Mouse (Mus musculus) forebrain, embryonic 11.5 days (tissue): ENCODE measurements around the gene Ier5l. TPM values are rescaled to one million over a fixed set of nuclear protein-coding genes. Genes with fewer than 3 reads are reported as not detected.
A peak's percentile ranks its signal among the peaks of the same experiment; 100 is the strongest.

Experiments used
- ATAC-seq: fragments of 200-750 bp; cut with Nextera tagmentation; replicated peaks from 2 replicates; pipeline ENCODE4 v1.8.0; 2017; ENCODE audit warnings: moderate TSS enrichment; ENCODE audit not compliant: low FRiP score
- DNase-seq: peaks from one replicate; pipeline ENCODE4 v3.0.0-alpha.2; 2017; ENCODE audit warnings: low spot score
- H3K27ac ChIP-seq: fragments of 300-500 bp; sonication (generic); 2 replicates; pipeline ENCODE4 v1.5.1; 2014; ENCODE audit warnings: low read depth, low read length
- H3K27me3 ChIP-seq: fragments of 300-500 bp; sonication (generic); 2 replicates; pipeline ENCODE4 v1.6.1; 2014; ENCODE audit warnings: mild to moderate bottlenecking, low read length, mixed read lengths; ENCODE audit not compliant: control insufficient read depth, insufficient read depth
- H3K36me3 ChIP-seq: fragments of 300-500 bp; sonication (generic); 2 replicates; pipeline ENCODE4 v1.6.1; 2014; ENCODE audit warnings: mild to moderate bottlenecking, low read length, moderate library complexity, mixed read lengths; ENCODE audit not compliant: control insufficient read depth, insufficient read depth
- H3K4me1 ChIP-seq: fragments of 300-500 bp; sonication (generic); replicated peaks from 2 replicates; pipeline ENCODE4 v1.6.1; 2014; ENCODE audit warnings: low read length, mixed read lengths; ENCODE audit not compliant: control insufficient read depth, insufficient read depth
- H3K4me2 ChIP-seq: fragments of 300-500 bp; sonication (generic); 2 replicates; pipeline ENCODE4 v1.6.1; 2014; ENCODE audit warnings: low read depth, mild to moderate bottlenecking, low read length, moderate library complexity, mixed read lengths; ENCODE audit not compliant: severe bottlenecking
- H3K4me3 ChIP-seq: fragments of 300-500 bp; sonication (generic); 2 replicates; pipeline ENCODE4 v1.5.1; 2014; ENCODE audit warnings: low read depth, low read length
- H3K9ac ChIP-seq: fragments of 300-500 bp; sonication (generic); 2 replicates; pipeline ENCODE4 v1.6.1; 2014; ENCODE audit warnings: low read length
- H3K9me3 ChIP-seq: fragments of 300-500 bp; sonication (generic); 2 replicates; pipeline ENCODE4 v1.6.1; 2016; ENCODE audit warnings: low read length, mixed read lengths; ENCODE audit not compliant: control insufficient read depth
- WGBS: fragments of 180-500 bp; shearing (Covaris S2); extraction: QIAGEN DNeasy Blood & Tissue Kit; methylation state at CpG from one replicate; pipeline ENCODE4 v1.1.7; 2014; 5-methylcytosine and 5-hydroxymethylcytosine counted together
- polyA plus RNA-seq: library from polyadenylated mRNA; unstranded; fragments of >200 nt; fragmentation: Nextera tagmentation; extraction: Ambion mirVana; gene quantifications from 2 replicates; pipeline ENCODE4 v1.2.1, GENCODE M21; 2014

Gene Ier5l
- polyA plus RNA-seq, 1 experiment from 2014 or later = 3.7 TPM

DNA sequence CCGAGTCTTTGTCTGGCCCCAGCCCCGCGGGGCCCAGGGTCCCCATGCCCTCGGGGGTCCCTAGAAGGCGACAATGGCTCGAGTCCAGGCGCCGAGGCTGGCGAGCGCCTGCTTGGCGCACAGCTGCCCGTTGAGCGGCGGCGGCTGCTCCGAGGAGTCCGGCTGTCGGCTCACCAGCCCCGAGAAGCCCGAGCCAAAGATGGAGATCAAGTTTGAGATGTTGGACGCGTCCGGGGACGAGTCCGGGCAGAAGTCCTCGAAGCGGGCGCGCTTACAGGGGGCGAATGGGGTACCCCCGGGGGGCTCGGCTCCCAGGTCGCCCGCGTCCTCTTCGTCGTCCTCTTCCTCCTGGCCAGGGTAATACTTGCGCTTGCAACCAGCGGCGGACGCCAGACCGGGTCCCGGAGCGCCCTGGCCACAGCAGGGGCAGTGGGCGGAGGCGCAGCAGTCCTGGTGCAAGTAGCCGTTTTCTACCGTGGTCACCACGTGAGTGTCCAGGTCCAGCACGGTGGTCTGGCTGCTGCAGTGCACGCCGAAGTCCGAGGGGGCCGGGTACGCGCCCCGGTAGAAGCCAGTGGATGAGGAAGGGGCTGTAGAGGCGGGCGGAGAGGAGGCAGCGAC is 1.2 kb downstream of the Ier5l start:
- peaks cover 3% of the 10 kb centered on the region for H3K27me3 ChIP-seq
- H3K4me3 ChIP-seq = peak overlapping the region; percentile 96
- H3K4me1 ChIP-seq = peaks cover 15% of the 10 kb centered on the region
- ATAC-seq (no peak), DNase-seq (peak; percentile 81)
- peak overlapping the region; percentile 89 for H3K27ac ChIP-seq
- H3K36me3 ChIP-seq = no peaks in the 10 kb centered on the region
- H3K9me3 ChIP-seq = no peaks in the 10 kb centered on the region
- under 1% methylated on average over 58 of the region's 60 CpGs for WGBS
- peak overlapping the region; percentile 89 for H3K4me2 ChIP-seq
- H3K9ac ChIP-seq = peak overlapping the region; percentile 99

DNA sequence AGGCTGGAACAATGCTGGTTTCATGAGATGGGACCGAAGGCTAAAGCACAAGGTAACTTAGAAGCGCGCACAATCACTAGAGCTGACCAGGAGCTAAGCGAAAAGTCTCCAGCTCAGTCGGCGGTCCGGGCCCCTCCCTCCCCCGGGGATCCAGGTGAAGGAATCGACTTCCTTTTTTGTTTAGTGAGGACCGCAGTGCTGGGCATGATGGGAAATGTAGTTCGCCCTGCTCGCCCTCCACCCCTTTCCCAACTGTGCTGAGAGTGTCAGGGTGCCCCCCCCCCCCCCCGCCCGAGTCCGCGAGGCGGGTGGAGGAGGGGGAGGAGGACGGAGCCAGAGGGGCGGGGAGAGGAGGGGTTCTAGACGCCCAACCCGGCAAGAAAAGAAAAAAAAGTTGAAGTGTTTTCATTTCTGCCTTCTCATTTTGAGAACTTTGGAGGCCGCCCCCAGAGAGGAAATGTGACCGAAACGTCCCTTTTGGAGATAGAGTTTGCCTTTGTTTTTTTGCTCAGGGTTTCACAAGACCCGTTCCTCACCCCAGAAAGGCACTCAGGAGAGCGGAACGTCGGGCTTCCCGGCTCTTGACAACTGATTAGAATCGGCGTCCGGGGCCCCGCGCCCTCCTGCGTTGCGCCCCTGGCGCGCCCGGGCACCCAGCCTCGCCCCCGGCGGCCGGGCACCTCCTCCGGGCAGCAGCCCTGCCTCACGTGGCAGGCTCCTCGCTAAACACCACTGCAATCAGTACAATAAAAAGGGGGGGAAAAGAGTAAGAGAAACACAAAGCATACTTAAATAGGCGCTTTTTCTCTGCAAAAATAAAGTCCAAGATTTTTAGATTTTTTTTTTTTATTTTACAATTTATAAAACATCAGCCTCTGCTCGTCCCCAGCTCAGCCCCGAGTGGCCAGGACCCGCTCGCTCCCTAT is 2.0 kb downstream of the Ier5l start:
- under 1% methylated on average over 46 of the region's 51 CpGs for WGBS
- peak overlapping the region; percentile 99 for H3K9ac ChIP-seq
- peak; percentile 95 for DNase-seq
- peak overlapping the region; percentile 89 for H3K27ac ChIP-seq
- peak overlapping the region; percentile 96 for H3K4me3 ChIP-seq
- H3K36me3 ChIP-seq = no peaks in the 10 kb centered on the region
- H3K9me3 ChIP-seq = no peaks in the 10 kb centered on the region
- ATAC-seq = peak; percentile 31
- peaks cover 3% of the 10 kb centered on the region for H3K27me3 ChIP-seq
- peaks cover 15% of the 10 kb centered on the region for H3K4me1 ChIP-seq
- peak overlapping the region; percentile 89 for H3K4me2 ChIP-seq

GRCm38 (mm10) chr2:30471051-30471450 is 3.0 kb downstream of the Ier5l start:
- ATAC-seq = no peak
- H3K9me3 ChIP-seq = no peaks in the 10 kb centered on the region
- H3K27me3 ChIP-seq = peaks cover 3% of the 10 kb centered on the region
- H3K4me3 ChIP-seq = peak overlapping the region; percentile 96
- H3K27ac ChIP-seq = peak overlapping the region; percentile 75
- H3K4me1 ChIP-seq = peaks cover 15% of the 10 kb centered on the region
- peak; percentile 74 for DNase-seq
- peak overlapping the region; percentile 99; the same call in 1 of the 2 replicates for H3K9ac ChIP-seq
- no peaks in the 10 kb centered on the region for H3K36me3 ChIP-seq
- WGBS = 2% methylated on average over 8 of the region's 8 CpGs
- H3K4me2 ChIP-seq = peak overlapping the region; percentile 89

DNA sequence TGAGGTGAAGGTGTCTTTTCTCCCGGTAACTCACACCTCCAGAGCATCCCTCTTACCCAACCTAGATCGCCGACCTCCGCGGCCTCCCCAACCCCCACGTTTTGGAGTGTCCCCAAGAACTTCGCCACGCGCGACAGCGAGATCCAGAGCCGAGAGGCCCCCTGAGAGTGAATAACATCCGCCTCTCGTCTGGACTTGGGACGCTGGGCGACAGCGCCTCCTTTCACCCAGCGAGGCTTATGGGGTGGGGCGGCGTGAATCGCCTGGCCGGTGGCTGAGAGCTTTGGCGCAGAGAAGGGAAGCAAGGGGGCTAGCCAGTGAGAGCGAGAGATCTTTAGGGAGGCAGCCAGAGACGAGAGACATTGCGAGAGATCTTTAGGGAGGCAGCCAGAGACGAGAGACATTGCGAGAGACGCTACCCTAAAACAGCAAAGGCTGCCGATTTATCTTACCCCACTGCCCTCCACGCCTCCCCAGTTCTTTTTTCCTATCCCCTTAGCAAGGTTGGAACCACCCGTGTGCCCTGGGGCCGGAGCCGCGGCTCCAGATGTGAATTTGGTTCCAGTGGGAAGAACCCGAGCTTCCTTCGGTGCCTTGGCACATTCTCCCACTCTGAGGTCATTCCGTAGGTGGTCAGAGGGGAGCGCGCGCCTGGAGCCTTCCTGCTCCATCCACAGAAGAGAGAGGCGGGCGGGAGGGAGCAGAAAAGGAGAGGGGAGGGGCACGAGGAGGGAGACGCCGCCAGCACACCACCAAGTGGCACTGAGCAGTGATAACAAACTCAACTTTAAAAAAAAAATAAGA is 3.7 kb downstream of the Ier5l start:
- H3K4me1 ChIP-seq = peaks cover 15% of the 10 kb centered on the region
- WGBS = under 1% methylated on average over 46 of the region's 46 CpGs
- peak; percentile 34 for ATAC-seq

DNA sequence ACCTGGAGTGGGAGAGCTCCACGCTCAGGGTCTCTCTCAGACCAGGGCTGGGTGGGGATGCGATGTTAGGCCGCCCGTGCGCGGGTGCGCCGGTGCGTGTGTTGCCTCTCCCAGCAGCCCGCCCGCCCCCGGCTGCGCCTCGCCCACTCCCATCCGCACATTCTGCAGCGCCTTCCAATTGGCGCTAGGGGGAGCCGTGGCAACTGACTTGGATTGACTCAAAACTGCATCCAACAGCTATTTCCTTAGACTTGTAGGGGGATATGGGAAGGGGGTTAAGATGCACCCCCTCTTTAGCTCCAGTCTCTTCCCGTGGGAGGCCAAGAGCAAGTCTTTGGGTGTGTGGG is 4.2 kb downstream of the Ier5l start:
- H3K9me3 ChIP-seq = no peaks in the 10 kb centered on the region
- H3K4me3 ChIP-seq = peak overlapping the region; percentile 33
- peak overlapping the region; percentile 77 for H3K9ac ChIP-seq
- ATAC-seq (peak; percentile 14; the same call in 1 of the 2 replicates), DNase-seq (peak; percentile 94)
- no peaks in the 10 kb centered on the region for H3K36me3 ChIP-seq
- peaks cover 3% of the 10 kb centered on the region for H3K27me3 ChIP-seq
- no peak overlapping the region for H3K27ac ChIP-seq
- H3K4me1 ChIP-seq = peaks cover 12% of the 10 kb centered on the region
- peak overlapping the region; percentile 89 for H3K4me2 ChIP-seq
- WGBS = 0% methylated on average over 15 of the region's 19 CpGs

More for the DNA sequence above, 3.7 kb downstream of the Ier5l start:
- Histone ChIP-seq H3K27ac (peak overlapping the region; percentile 84), H3K9me3 (no peaks in the 10 kb centered on the region), H3K27me3 (peaks cover 3% of the 10 kb centered on the region), H3K4me2 (peak overlapping the region; percentile 89), H3K36me3 (no peaks in the 10 kb centered on the region), H3K4me3 (peak overlapping the region; percentile 33), H3K9ac (peak overlapping the region; percentile 77)
- DNase-seq = peak; percentile 88

- Histone ChIP-seq H3K4me3 (no peak overlapping the region), H3K4me2 (peak overlapping the region; percentile 89; the same call in 1 of the 2 replicates), H3K9me3 (no peaks in the 10 kb centered on the region), H3K27ac (no peak overlapping the region), H3K36me3 (no peaks in the 10 kb centered on the region), H3K4me1 (peaks cover 7% of the 10 kb centered on the region), H3K27me3 (peaks cover 3% of the 10 kb centered on the region), H3K9ac (peak overlapping the region; percentile 77)
- ATAC-seq (no peak), DNase-seq (no peak)
- 41% methylated on average over 6 of the region's 6 CpGs for WGBS
Measured at GRCm38 (mm10) chr2:30469009-30469408, 5.0 kb downstream of the Ier5l start.

- H3K27ac ChIP-seq = no peak overlapping the region
- peaks cover 16% of the 10 kb centered on the region for H3K4me1 ChIP-seq
- WGBS = 85% methylated on average over 4 of the region's 4 CpGs
Measured at GRCm38 (mm10) chr2:30466787-30467186, 7.2 kb downstream of the Ier5l start.

GRCm38 (mm10) chr2:30464411-30464810 is 9.6 kb downstream of the Ier5l start:
- H3K27me3 ChIP-seq = peaks cover 3% of the 10 kb centered on the region
- ATAC-seq (no peak), DNase-seq (no peak)
- H3K4me1 ChIP-seq = peaks cover 9% of the 10 kb centered on the region
- no peaks in the 10 kb centered on the region for H3K36me3 ChIP-seq
- peak overlapping the region; percentile 28 for H3K4me2 ChIP-seq
- peak overlapping the region; percentile 15; the same call in 1 of the 2 replicates for H3K4me3 ChIP-seq
- H3K9ac ChIP-seq = no peak overlapping the region; the same call in 1 of the 2 replicates
- no peaks in the 10 kb centered on the region for H3K9me3 ChIP-seq
- WGBS = 70% methylated on average over 5 of the region's 5 CpGs
- H3K27ac ChIP-seq = no peak overlapping the region

More at GRCm38 (mm10) chr2:30466787-30467186, 7.2 kb downstream of the Ier5l start:
- Histone ChIP-seq H3K4me2 (no peak overlapping the region), H3K36me3 (no peaks in the 10 kb centered on the region), H3K4me3 (no peak overlapping the region), H3K9ac (no peak overlapping the region), H3K9me3 (no peaks in the 10 kb centered on the region), H3K27me3 (peaks cover 3% of the 10 kb centered on the region)
- DNase-seq = no peak
- no peak for ATAC-seq
